Mouse (Mus musculus) urinary bladder, adult 2 months (tissue): ENCODE results near the gene Gnl2. TPM values are rescaled to one million over a fixed set of nuclear protein-coding genes. Genes with fewer than 3 reads are reported as not detected.

ENCODE experiments used
- DNase-seq: peaks from one replicate; pipeline ENCODE4 v3.0.0; 2022; ENCODE audit warnings: low spot score
- polyA plus RNA-seq: library from polyadenylated mRNA; depleted of rRNA; stranded (reverse); fragments of >200 nt; gene quantifications from 2 replicates; pipeline ENCODE4 v1.2.3, GENCODE M21; 2012; rRNA removed

Gene Gnl2
- 58.9 and 59.8 TPM in 2 replicates for polyA plus RNA-seq

GRCm38 (mm10) chr4:125015806-125016635 lies at the start of gene Gnl2:
Gene Gnl2 (plus strand): TSS chr4:125016585.
- no peak for DNase-seq

DNA sequence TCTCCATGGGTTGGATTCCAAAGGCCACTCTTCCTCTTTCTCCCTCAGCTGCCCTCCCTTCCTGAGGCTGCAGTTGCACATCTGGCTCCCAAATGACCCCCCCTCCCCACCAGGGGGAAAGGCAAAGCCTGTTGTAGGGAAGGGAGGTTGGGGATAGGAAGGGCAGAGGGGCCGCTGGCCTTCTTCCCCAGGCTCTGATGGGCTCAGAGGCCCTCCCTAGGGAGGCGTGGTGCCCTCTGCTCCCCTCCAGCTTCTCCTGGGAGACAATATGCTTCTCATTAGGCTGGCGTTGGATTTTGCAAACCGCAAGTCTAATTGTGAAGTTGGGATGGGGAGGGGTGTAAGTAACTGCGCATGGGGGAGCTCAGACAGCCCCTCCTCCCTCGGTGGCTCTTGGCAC lies 47.7 kb upstream of the Gnl2 start:
- no peak for DNase-seq

GRCm38 (mm10) chr4:124969219-124969848 lies 47.1 kb upstream of the Gnl2 start:
- no peak for DNase-seq

DNA sequence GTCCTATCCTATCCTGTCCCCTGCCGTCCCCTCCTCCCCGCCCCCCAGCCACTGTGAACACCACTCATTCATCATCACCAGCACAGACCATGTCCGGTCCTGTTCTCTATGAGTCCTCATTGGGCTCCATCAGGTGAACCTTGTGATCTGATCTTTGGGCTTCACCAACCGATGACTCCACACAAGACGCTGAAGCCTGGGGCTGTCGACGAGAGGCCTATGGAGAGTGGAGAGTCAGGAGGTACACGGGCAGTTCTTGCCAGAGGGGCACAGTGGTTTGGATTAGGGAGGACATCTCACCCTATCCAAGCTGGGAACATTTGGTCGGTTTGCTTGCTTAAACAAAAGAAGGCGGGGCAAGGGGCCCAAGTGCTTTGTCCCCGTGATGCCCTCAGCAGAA lies 46.2 kb upstream of the Gnl2 start:
- no peak for DNase-seq

- no peak for DNase-seq
Observed at GRCm38 (mm10) chr4:124970677-124971076, 45.7 kb upstream of the Gnl2 start.

- no peak for DNase-seq
Observed at GRCm38 (mm10) chr4:124971094-124971493, 45.3 kb upstream of the Gnl2 start.

DNA sequence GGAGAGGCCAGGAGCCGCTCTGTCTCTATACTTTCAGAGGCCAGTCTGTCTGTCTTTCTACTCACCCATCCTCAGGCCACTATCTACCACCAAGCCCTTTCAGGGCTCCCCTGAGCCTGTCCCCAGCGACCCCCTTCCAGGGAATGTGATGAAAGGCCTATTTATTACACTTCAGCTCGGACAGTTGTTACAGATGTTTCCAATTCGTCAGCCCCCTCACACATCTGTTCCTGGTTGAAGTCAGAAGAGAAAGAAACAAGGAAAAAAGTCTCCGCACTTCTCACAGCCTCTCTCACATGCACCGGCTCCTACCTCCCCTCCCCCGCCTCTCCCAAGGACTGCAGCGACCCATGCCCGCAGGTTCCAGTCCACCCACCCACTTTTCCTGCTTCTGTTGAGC lies 44.1 kb upstream of the Gnl2 start:
- no peak for DNase-seq

DNA sequence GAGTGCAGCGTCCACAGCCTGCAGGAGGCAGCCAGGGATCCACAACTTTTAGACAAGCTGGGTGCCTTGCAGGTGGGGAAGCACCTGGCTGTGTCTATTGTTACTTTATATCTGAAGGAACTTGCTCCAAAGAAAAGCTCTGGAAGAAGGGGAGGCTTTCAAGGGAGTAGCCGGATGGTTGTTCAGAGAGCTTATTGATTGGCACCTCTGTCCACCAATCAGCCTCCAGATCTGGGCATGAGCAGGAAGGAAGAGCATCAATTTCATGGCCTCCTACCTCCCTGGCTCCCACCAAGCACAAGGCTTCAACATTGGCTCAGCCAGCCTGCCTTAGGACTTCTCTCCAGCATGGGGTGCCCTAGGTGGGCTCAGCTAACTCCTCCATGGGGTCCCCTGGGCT lies 43.1 kb upstream of the Gnl2 start:
- no peak for DNase-seq

DNA sequence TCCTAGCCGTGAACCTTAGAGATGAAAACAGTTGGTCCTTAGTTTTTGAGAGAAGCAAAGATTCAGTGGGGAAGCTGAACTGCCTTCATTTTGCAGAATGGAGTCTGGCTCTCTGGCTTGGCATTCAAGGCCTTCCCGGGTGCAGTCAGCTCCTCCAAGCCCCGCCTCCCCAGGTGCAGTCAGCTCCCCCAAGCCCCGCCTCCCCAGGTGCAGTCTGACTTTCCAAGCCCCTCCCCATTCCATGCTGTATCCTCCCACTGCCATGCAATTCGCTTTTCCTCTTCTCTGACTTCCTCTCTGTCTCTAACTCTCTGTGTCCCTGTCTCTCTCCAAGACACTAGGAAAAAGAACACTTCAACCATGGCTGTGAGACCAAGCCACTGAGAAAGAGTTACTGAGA lies 38.2 kb upstream of the Gnl2 start:
- DNase-seq, result no peak

DNA sequence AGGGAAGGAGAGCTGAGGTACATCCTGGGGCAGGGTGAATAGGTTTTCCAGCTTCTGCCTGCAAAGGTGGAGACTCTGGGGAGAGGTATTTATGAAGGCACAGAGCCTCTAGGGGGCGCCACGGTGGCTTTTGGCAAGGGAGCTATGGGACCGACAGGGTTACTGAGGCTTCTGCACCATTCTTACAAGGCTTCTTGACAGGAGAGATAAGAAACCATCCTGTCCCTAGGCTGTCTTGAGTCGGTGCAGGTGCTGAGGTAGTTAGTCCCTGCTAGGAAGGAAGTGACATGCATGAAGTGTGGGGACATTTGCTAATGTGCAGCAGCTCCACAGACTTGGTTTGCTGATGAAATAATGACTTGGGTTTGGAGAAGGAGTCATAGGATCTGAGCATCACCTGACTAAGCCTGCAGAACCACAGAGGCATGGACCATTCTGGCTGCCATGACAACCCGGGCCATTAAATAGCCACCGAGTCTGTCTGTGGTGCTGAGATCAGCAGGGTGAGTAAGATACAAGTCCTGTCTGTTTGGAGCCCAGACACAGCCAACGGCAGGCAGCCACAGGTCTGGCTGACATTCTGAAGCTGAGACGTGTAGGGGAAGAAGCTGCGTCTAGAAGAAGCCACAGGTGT lies 32.4 kb upstream of the Gnl2 start:
- DNase-seq, result no peak

DNA sequence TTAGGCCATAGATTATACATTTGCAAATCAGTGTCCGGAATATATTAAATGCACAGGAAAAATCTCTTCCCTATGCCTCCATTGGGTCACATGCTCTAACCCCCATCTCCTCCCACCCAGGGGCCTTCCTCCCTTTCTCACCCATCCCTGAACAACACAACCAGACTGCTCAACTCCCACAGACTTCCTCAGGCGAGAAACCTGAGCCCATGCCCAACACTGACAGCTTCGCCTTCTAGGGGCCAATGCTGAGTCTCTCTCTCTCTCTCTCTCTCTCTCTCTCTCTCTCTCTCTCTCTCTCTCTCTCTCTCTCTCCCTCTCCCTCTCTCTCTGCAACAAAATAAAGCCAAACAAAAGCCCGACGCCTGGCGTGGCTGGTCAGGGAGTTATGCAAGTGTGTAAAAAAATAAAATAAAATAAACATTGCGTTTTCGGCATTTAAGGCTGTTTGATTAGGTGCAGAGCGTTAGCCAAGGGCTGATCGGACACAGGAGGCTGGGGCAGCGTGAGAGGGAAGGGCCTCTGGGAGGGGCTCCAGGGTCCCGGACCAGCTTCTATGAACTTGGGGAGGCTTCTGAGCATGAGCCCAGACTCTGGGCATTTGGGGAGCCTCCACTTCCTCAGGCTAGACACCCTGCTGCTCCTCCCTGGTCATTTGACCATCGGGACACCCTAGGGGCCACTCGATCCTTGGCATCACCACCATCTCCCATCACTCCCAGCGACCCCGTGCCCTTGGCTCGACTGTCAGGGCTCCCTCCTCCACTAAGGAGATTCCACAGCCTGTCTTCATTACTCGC lies 31.3 kb upstream of the Gnl2 start:
- DNase-seq, result no peak

DNA sequence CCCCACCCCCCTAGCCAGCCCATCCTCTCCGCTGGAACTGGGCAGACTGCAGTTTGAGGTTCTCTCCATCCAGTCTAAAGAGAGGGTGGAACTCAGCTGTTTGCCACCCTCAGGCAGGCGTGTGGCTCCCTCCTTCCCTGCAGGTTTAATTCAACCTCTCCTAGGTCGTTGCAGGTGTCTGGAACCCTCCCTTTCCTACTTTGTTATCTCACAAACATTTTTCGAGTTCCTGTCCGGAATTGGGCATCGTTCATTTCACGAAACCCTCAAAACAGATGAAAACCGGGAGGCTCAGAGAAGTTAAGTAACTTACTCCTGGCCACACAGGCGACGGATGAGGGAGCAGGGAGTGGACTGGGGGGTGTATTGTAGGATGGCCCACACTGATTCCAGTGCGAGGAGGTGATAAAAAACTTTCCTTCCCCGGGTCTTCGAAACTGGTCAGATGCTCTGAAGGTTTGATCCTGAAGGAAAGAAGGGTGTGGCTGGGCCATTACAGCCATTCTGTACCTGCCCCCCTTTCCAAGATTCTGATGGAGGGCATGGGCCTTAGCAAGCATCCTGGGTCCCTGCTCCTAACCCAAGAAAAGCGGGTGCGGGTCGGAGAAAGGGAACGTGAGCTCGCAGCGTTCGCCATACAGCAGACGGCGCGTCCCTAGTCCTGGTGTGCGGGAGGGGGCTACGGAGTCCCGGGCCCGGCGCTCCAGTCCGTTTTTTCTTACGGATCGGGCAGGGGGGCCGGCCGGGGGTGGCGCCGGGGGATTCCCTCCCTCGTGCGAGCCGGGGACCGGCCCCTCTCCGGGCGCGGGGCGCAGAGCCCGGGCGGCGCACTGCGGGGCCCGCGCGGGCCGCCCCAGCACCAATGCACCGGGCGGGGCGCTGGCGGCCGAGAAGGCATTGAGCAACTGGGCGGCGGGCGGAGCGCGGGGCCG lies 30.4 kb upstream of the Gnl2 start, which contains the start of gene Rspo1:
Gene Rspo1 (plus strand): TSS at position 760 of the 932 bp plus-strand sequence.
- DNase-seq, result peak; percentile 31

- no peak for DNase-seq
Observed at GRCm38 (mm10) chr4:124986739-124987710, 29.4 kb upstream of the Gnl2 start.

DNA sequence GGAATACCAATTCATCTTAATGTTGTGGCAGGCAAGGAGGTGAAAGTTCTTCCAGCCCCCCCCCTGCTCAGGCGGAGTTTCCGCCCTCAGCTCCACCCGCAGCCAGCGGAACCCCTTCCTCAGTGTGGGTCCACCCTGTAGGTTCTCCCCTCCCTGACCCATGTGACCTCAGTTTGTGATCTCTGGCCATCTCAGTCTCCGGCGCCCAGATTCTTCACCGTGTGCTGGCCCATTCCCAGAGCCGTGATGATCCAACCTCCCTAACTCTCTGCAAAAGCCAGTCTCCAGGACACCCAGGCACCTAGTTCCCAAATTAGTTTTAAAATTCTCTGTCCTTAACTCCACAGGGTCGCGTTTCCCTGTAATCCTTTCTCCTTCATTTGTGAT lies 28.7 kb upstream of the Gnl2 start:
- no peak for DNase-seq

DNA sequence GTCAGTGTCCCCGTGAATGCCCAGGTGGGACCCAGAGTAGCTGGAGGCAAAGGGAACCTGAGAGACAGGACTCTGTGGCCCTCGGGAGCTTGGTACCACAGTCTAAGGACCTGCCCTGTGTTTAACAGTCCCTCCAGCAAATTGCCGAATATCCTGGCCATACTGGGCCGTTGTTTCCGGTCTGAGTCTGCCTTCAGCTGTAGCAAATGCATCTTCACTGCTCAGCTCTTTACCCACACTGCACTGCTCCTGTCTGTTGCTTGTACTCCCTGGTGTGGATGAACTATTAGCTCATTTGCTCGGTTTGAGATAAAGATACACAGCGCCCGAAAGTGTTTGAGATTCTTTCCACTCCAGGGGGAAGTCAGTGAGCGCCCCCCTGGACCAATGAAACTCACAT lies 28.0 kb upstream of the Gnl2 start:
- no peak for DNase-seq

DNA sequence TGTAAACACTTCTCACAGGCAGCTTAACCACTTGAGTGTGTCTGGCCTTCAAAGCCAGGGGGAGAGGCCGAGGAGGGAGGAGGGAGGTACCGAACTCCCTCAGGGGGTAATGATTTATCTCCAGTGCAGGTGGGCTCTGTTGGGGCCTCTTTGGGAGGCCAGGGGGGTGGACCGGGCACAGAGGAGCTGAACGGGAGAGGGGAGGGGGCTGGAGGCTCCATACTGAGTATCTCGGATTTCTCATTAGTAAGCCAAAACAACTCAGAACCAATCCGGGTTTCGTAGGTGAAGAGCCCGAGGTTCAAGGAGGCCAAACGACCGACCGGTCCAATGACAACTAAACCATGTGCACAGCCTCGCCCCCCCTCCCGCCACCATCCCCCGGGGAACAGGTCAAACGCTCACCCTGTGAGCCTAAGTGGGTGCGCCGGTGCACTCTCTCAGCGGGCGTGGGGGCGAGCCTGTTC lies 26.6 kb upstream of the Gnl2 start:
- DNase-seq, result no peak

GRCm38 (mm10) chr4:124990325-124990724 lies 26.1 kb upstream of the Gnl2 start:
- no peak for DNase-seq

- DNase-seq, result no peak
Observed at GRCm38 (mm10) chr4:124997479-124998147, 18.8 kb upstream of the Gnl2 start.

- DNase-seq, result no peak
Observed at GRCm38 (mm10) chr4:124999548-124999947, 16.8 kb upstream of the Gnl2 start.
